Mouse (Mus musculus) 3T3-L1 (cell line): ENCODE data around the gene Ppfia2.
A peak's percentile ranks its signal among the peaks of the same experiment; 100 is the strongest.

Experiments
- DNase-seq: peaks from one replicate; pipeline ENCODE4 v3.0.0-alpha.2; 2015; ENCODE audit warnings: low read depth, low spot score

The Ppfia2 gene

DNA sequence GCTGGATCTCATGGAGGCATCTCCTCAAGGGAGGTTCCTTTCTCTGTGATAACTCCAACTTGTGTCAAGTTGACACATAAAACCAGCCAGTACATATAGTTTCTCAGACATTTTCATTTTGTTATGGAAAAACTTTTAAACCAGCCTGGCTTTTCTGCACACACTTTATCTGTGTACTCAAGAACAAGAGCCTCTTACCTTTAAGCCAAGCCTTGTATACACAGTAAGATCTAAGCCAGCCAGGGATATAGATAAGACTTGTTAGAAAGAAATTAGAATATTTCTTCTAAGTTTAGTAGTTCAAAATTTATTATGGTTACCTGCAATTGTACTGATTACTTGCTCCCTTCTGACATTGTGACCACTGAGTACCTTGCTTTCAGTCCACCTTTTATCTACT lies 444.1 kb downstream of the Ppfia2 start:
- no peak for DNase-seq

DNA sequence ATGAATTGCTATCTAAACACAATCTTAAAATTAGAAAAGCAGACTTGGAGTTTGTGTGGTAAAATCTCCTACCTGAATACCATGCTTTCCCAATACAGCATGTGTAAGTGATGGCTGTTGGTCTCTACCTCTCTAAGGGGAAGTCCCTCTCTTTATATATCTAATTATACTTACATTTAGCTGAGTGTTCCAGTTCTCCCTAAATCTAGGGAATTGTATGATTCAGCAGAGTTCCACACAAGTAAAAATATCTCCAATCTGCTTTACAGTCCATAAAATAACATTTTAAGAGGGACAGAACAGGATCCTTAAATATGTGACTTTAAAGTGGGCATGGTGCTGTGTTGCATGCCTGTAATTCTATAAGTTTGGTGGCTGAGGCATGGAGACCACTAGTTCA lies 444.7 kb downstream of the Ppfia2 start:
- DNase-seq = no peak

DNA sequence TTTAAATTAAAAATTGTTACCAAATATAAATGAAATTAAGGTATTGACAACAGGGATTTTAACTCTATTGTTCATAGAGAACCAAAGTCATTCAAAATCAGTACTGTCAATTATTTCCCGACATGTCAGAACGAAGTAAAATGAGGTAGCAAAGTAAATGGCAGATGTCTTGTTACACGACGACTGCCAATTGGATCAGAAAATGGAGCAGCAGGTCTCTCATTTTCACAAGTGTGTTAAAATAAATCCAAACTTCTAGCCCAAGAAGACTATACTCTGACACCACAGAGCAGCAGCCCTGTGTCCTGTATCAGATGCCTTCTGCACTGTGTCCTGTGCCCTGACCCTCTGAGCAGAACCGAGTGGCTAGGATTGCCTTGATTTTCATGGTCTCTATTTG lies 454.2 kb downstream of the Ppfia2 start:
- no peak for DNase-seq

DNA sequence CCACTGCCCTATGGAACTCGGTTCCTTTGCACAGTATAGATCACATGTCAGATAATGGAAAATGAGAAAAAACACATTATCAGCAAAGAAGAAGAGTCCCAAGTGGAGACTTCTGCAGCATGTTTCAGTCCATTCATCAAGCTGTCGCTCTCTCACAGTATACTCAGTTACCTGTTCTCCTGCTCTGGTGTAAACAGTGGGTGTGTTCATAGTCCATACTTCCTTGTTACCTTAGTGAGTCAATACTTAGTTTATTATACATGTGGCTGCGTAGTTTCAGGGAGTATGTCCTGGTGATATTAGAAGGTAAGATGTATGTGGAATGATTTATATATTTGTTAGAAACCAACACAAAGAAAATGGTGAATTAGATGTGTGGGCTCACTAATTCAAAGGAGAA lies 454.7 kb downstream of the Ppfia2 start:
- DNase-seq = no peak

DNA sequence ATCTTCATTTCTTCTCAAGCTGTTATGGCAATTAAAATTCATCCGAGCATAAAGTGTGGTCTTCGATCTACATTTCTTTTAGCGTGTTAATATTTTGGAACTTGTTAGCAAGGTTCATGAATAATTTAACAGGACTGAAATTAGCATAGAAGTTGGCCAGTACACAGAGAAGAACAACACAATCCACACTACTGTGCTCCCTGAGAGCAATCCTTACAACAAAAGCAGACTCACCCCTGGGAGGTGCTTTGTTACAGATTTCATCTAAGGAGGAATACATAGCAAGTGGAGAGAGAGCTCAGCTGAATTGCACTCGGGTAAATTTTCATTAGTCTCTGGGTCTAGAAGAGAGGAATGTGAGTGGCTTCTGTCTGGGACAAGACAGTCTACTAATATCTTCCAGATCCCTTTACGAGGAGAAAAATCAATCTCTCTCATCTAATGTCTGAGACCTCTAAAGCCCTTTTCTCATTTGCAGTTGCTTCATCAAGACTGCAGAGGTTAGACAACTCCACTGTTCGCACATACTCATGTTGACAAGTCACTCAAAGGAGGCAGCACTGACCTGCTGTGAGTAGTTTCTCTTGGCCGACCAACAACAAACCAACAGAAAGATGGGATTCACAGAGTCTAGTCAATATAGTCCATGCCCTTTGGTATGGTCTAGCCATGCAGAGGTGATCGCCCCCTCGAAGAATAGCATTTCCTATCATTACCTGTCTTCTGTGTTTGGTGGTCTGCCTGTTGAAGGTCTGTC lies 458.6 kb downstream of the Ppfia2 start:
- no peak for DNase-seq

DNA sequence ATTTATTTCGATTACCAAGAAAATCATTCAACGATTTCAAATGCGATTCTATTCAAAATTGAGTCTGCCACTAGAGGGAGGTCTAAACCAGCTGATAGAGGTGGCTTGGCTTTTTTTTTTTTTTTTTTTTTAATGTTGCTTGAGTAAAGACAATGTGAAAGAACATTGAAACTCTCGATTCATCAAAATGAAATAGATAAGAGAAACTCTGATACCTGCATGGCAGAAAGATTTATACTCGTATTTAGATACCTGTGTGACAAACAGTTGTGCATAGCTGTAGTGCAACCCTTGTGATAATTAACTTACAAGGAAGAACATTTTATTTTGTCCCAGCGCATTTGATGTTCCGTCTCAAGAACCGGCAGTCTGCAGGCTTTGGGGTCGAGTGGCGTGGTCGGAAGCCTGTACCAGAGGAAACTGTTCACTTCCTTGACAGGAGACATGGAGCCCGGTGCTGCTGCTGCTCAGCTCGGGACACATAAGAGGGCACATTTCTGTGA lies 462.5 kb downstream of the Ppfia2 start:
- DNase-seq = peak; percentile 64

DNA sequence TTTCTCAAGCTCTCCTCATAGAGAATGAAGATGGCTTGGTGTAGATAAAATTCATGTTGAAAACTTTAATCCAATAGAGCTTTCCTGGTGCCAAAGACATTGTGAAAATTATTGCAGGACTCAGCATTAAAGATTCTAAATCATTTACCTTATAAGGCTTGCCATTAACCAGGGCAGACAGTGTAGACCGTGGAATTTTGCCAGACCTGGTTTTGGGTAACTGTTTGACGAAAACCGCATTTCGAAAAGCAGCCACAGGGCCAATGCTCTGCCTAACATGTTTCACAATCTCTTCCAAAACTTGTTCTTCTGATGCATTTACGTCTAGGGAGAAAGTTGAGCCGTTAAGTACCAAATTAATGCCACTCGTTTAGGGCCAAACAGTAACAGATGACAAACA lies 466.9 kb downstream of the Ppfia2 start:
- no peak for DNase-seq

DNA sequence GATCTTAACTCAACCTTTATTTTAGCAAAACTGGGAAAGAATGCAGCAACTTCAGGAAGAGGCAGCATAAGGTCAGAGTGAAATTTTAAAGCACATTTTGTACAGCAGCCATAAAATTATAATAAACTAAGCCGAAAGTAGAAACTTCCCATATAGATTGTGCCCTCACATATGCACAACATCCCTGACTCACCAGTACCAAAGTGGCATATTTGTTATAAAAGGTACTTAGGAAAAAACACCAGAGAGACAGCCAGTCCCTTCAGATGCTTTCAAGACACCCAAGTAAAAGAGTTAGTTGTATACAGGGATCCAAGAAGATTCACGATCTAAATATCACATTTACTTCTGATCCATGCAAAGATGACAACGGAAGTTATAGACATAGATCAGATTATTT lies 468.7 kb downstream of the Ppfia2 start:
- DNase-seq = no peak

DNA sequence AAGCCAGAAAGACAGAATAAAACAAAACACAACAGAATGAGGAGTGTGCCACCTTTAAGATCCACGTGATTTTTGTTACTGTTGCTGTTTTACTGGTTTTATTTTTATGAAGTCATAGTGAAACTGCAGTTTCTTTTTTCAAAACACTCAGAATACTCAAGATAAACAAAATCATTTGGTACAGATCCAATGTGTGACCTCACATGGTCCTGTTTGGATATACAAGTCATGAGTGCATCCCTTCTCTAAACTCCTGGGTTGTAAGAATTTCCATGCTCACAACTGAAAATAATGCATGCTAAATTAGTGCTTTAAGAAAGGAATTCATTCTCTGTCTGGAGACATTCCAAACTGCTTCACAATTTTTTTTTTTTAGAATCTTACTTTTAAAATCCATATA lies 469.3 kb downstream of the Ppfia2 start:
- peak; percentile 3 for DNase-seq

DNA sequence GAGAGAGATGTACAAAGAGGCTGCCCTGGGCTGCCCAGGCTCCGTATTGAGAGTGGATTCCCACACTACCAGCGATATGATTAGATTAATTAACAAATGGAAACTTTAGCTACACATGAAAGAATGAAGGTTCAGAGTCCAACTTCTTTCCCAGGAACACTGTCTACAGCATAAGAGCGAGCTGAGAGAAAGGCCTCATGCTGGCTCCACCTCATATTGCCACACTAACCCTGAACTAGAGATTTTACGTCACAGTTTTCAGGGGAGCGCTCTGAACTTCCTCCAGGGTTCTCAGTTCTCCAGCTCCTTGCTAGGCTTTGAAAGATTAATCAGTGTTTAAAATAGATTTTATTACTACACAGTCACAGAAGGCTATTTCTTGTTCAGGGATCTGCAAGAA lies 471.2 kb downstream of the Ppfia2 start:
- DNase-seq = no peak

DNA sequence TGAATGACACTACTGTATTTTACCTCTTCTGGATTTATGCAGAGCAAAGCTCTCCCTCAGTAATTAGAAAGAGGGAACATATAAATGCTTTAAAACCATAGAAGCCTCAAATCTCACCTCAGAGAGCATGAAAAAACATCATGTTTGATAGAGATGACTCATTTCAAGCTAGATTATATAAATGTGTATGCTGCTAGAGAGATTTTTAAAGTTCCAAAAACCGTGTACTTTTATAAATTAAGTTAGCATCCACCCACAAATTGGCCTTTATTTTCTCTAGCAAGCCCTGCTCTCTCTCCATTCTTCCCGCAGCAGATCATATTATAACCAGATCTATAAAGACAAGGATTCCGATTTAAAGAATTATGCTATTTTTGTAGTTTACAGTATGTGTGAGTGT lies 488.9 kb downstream of the Ppfia2 start:
- DNase-seq = no peak

DNA sequence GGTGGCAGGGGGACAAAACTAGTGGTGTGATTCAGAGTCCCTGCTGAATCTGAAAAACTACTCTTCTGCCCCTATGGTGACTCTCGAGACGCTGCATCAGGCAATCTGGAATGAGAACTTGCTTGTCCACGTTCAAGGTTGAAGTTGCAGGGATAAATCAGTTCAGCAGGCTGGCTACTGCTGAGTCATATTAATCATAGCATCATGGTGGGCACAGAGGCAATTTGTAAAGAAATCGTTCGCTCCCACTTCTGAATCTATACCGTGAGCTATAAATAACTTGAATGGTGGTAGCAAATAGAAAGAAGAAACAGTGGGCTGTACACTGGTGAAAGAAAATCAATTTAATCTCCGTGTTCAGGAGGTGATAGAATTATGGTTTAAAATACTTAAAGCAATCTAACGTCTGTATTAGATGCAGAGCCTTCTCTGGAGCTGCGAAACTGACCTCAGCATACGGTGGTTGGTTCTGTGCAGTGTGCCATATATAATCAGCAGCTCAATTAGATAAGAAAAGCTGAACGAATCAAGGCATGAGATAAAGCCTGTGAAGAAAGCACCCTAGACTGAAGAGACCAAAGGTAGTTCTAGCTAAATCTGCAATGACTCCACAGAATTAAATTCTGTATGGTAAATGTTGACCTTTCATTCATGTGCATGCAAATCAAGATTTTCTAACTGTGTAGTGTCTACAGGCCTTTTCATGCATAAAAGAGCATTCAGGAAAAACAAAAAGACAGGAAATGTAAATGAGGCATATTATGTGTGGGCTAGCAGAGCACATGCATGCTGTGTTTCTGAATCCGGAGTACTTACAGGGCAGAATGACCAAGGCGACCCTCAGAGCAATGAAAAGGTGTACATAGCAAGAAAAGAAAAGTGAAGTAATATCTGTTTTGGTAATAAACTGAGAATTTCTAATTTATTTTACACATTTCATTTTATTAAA lies 505.3 kb downstream of the Ppfia2 start:
- DNase-seq = no peak
